Mouse (Mus musculus): ENCODE data around the gene Vmn1r209. TPM values are rescaled to one million over a fixed set of nuclear protein-coding genes. Genes with fewer than 3 reads are reported as not detected.

The Vmn1r209 gene
- polyA plus RNA-seq, 1 experiment from 2014 or later: not detected

Other genes starting within 250 kb of the Vmn1r209 start
- gene Vmn1r205, start 216.7 kb downstream of the Vmn1r209 start, polyA plus RNA-seq (2016; fragmentation: Nextera tagmentation; extraction: Ambion mirVana): not detected in 2 replicates
- gene Vmn1r206, start 185.4 kb downstream of the Vmn1r209 start, polyA plus RNA-seq (2016; fragmentation: Nextera tagmentation; extraction: Ambion mirVana): not detected in 2 replicates
- gene Vmn1r207-ps, start 80.1 kb downstream of the Vmn1r209 start, polyA plus RNA-seq (2016; fragmentation: Nextera tagmentation; extraction: Ambion mirVana): not detected in 2 replicates
- gene Vmn1r208, start 32.3 kb downstream of the Vmn1r209 start, polyA plus RNA-seq (2016; fragmentation: Nextera tagmentation; extraction: Ambion mirVana): not detected in 2 replicates
- gene Vmn1r210, start 21.7 kb upstream of the Vmn1r209 start, polyA plus RNA-seq (2016; fragmentation: Nextera tagmentation; extraction: Ambion mirVana): not detected in 2 replicates
- not detected in 2 replicates for gene Vmn1r211, start 47.9 kb upstream of the Vmn1r209 start, polyA plus RNA-seq (2016; fragmentation: Nextera tagmentation; extraction: Ambion mirVana)
- not detected in 2 replicates for gene Vmn1r212, start 74.5 kb upstream of the Vmn1r209 start, polyA plus RNA-seq (2016; fragmentation: Nextera tagmentation; extraction: Ambion mirVana)
- gene Vmn1r213, start 198.0 kb upstream of the Vmn1r209 start, polyA plus RNA-seq (2016; fragmentation: Nextera tagmentation; extraction: Ambion mirVana): not detected in 2 replicates
- gene Vmn1r214, start 220.7 kb upstream of the Vmn1r209 start, polyA plus RNA-seq (2016; fragmentation: Nextera tagmentation; extraction: Ambion mirVana): not detected in 2 replicates

Measured in heart, embryonic 10.5 days (tissue).